Mouse (Mus musculus) bone marrow macrophage, adult 2 months (primary cell): Measurements from ENCODE around the gene Them4.

Experiments used
- CTCF ChIP-seq: IDR thresholded peaks from 2 replicates; pipeline ENCODE4 v1.5.1; 2012; ENCODE audit warnings: low read depth, mild to moderate bottlenecking, low read length, moderate library complexity
- POLR2A ChIP-seq: IDR thresholded peaks from 2 replicates; pipeline ENCODE4 v1.6.1; 2012; ENCODE audit warnings: mild to moderate bottlenecking, low read depth, low read length, borderline replicate concordance

DNA sequence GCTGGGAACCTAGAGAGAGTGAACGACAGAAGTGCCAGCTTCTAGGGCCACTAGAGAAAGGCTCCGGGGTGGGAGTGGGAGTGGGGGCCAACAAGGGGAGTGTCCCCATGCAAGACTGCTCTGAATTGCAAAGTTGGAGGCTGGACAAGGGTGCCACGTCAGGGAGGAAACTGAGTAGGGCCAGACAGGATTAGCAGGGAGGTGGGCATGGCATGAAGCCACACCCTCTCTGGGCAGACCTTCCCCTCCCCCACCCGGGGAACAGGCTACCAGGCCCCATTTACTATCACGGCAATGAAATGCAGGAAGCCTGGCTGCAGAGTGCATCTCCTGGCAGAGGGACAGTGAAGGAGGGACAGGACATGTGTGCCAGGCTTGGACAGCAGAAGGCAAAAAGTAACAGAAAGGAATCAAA, 63.7 kb downstream of the Them4 start:
- TF ChIP-seq POLR2A: no peak
- no peak for TF ChIP-seq CTCF
